Mouse (Mus musculus) right cerebral cortex, postnatal 4 days (tissue): ENCODE data around the gene Atp6v0e.

ENCODE experiments used
- DNase-seq: peaks from one replicate; pipeline ENCODE4 v3.0.0-alpha.2; 2022

Atp6v0e gene

DNA sequence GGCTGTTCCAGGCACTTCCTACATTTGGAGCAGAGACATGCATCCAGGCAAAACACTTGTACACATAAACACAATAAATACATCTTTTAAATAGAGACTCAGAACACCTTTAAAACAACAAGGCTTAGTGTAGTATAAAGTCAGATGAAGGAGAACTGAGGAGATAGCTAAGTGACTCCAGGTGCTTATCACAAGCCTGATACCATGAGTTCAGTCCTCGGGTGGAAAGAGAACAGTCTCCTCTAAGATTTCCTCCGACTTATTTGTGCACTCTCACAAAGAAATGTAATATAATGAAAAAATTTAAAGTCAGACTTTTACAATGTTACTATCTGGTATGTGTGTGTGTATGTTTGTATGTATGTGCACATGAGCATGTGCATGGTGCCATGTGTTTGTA is 58.8 kb downstream of the Atp6v0e start:
- DNase-seq, result no peak

DNA sequence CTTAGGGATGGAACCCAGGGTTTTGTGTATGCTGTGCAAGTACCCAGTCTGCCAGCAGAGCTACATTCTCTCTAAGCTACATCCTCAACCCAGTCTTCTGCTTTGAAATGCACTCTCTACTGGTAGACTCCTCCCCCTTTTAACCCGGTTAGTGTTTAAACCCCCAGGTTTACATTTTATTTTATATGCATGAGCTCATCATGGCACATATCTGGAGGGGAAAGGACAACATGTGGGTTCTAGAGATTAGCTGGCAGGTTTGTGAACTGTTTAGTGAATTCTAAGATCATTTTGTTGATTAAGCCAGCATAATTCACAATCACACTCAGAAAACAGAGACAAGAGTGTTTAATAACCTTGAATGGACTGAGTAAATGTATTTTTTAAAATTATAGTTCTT is 61.8 kb downstream of the Atp6v0e start:
- DNase-seq, result no peak

DNA sequence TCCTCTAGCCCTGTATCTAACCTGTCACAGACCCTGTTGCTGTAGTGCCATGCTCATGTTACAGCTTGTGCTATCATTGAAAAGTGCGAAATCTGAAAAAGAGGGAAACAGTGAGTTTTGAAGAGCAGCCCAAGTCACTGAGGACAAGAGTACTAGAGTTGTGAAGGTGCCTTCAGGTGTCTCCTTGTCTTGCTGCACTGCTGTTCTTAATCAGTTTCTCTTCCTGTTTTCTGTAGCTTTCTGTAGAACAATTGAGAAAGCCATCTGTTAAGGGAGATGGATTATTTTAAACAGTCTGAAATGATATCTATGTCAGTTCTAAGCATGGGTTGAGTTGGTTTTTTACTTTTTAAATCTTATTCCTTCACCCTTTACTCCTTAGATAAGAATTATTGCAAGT is 63.6 kb downstream of the Atp6v0e start:
- no peak for DNase-seq

DNA sequence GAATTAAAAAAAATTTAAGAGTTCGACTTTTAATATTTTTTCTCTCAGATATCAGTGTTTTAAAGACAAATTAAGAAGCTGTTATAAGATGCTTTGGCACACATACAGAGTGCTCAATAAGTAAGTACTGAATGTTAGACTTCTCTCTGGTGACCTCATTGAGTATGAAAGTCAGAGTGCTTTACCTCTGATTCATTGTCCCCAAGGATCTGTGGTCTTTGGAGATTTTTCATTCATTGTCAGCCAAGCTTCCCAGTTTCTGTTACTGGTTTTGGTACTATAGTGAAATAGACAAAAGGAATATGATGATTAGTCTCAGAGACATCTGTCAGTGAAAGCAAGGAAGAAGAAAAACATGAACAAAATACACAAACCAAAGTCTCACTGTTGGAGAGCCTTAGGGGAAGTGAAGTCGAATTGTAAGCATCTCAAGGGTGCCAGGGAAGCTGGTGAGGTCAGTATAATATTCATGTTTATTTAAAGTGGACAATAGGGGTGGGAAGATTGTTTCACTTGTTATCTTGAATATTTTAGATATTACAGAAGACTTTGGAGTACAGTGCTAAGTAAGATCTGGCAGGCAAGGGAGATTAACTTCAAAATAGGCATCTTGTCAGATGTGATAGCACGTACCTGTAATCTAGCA is 64.2 kb downstream of the Atp6v0e start:
- no peak for DNase-seq

DNA sequence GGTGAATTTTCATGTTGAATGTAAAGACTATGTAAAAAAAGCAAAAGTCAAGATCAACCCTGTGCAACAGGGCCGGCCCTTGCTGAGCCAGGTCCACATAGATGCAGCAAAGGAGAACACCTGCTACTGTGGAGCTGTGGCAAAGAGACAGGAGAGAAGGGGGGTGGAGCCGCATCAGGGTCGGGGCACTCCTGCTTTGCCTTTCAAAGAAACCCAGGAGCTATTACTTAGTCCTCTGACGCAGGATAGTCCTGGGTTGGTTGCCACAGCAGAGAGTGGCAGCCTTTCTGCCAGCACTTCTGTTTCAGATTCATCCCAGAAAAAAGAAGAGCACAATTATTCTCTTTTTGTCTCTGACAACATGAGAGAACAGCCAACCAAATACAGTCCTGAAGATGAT is 79.5 kb downstream of the Atp6v0e start:
- DNase-seq, result no peak

DNA sequence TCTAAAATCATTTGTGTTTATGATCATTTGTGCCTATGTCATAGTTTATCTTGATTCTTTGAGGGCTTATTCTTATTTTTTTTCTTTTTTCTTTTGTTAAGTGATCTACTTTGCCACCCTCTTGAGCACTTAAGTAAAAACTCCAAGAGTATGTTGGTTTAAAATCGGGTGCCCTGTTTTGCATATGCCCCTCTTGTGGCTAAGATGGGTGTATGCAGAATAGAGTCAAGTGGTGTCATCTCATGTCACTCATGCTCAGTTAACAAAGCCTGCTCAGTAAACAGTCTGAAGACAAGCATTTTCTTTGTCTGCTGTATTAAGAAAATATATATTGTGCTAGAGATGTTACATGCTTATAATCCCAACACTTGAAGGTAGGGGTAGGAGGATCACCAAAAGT is 80.3 kb downstream of the Atp6v0e start:
- no peak for DNase-seq
